Mouse (Mus musculus) liver, adult 2 months (tissue): ENCODE measurements at regions not wholly inside any gene's neighbourhood (a gene's known extent, or its start where the extent isn't known, plus 50 kb on each side); places are given as distances from the start of the nearest gene placed in this dataset.

Experiments used
- CTCF ChIP-seq: fragments of 200-500 bp; IDR thresholded peaks from 2 replicates; pipeline ENCODE4 v1.5.1; 2011; ENCODE audit warnings: low read depth, low read length, control low read depth
- POLR2A ChIP-seq: fragments of 200-500 bp; IDR thresholded peaks from 2 replicates; pipeline ENCODE4 v1.6.1; 2011; ENCODE audit warnings: low read length, control low read depth; ENCODE audit not compliant: insufficient read depth; ENCODE audit errors: extremely low read depth

DNA sequence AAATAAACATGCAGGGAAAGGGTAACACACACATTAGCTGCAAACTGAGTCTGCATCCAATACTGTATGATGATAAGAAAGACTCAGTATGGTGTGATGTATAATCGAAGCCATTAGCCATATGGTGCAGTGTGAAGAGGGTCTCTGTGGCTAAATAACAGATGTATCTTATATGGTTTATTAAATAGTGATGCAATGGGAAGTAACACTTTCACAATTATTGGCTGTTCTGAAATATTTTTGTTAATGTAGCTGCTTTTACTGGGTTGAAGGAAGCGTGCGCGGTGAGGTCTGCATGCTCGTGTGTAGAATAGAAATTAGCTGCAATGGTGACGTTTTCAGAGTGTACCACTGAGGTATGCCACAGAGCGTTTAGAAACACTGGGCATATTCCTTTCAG lies 221.7 kb upstream of the Zic1 start:
- TF ChIP-seq CTCF = no peak
- no peak for TF ChIP-seq POLR2A
